Mouse (Mus musculus): Measurements from ENCODE around the gene Arl10.

Gene Arl10

DNA sequence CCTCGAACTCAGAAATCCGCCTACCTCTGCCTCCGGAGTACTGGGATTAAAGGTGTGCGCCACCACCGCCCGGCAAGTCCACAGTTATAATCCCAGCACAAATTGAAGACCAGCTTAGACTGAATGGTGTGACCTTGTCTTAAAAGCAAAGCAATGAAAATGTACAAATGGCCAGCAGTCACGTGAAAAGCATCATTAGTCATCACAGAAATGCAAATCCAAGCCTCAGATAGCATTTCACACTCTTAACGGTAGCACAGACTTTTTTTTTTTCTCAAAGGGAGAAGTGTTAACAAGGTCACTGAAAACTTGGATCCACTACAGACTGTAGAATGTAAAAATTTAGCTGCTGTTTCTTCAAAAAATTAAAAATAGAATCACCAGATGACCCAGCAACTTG is 41.5 kb downstream of the Arl10 start:
- no peak for DNase-seq (ENCODE audit: low read depth, low spot score)

DNA sequence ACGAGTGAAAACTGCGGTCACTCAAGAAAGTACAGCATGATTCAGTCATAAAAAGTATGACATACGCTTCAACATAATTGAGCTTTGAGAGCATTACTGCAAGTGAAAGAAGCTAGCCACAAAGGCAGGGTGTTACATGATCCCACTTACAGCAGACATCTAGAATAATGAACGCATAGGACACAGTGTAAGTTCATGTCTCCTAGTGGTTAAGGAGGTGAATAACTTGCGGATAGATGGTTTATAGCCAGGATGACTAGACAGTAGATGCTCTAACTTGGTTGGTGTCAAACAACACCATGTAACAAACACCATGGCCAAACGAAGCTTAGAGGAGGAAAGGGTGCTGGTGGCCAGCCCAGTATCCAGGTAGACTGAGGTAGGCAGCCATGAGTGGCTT is 42.2 kb downstream of the Arl10 start:
- peak; percentile 61 for DNase-seq (ENCODE audit: low read depth, low spot score)

DNA sequence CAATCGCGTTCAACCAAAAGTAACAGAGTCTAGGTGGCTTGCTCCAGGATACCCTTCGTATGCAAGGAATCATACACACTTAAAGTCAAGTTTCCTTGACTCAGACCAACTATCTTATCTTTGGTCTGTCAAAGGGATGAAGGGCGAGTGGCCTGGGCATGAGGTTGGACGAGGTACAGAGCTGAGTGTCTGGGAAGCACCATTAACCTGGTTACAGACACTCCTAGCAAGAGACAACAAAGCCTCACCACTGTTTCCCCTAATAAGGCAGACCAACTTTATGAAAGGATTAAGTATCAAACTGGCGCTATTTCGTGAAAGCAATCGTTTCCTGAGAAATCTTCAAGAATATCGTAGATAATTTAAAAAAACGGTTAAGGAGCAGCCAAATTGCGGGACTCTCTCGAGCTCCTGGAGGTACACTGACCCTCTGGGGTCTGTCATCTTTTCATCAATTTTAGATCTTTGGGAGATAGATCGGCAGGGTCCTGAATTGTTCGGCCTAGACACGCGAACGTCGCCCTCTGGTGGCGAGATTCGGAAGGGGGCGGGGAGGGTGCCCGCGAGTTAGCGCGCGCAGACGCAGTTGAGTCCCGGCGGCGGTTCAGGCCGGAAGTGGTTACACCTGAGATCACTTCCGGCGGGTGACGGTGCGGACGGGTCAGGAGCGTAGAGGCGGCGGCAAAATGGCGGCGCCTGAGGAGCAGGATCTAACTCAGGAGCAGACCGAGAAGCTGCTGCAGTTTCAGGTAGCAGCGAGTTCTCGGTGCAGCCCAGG is 46.5 kb downstream of the Arl10 start, which contains the start of gene Faf2:
TSS of gene Faf2 (plus strand) at position 630 of the 778 bp plus-strand sequence.
- DNase-seq (ENCODE audit: low read depth, low spot score) = peak; percentile 96

DNA sequence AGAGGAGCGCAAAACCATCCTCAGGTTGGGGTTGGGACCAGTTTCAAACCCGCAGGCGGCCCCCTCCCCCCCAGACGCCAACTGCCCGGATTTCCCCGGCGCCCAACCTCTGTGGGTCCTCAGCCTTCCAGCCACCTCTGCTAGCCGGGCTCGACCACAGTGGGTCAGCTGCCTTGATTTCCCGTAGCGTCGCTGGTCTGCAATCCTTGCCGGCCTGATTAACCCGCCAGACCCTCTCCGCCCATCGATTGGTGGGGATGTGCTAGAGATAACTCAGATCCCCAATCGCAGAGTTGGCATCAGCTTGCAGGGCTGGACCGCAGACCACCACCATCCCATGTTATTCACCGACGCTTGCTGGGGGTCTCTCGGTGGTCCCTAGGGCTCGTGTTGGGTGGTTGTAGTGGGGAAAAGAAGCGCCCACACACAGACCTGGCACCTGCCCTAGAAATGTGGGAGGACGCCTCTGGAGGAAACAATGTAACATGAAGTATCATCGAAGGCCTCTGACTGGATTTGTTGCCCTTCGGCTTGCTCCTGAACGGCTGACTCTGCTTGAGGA is 47.2 kb downstream of the Arl10 start:
- DNase-seq (ENCODE audit: low read depth, low spot score) = peak; percentile 67

DNA sequence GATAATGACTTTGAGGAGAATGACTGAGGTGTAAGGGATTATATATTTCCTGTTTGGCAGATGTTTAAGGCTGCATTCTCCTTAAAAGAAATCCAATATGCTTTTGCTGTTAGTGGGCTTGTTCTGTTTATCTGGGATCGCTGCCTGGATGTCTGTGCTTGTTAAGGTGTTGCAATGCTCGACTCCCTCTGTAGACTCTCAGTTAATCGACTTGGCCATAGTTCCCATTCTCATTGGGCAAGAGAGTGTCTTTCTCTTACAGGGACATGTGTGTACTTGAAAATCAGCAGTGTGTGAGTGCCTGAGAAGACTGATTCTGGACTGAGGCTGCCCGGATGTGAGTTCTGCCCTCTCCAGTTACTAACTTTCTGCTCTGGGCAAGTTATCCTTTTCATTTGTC is 54.3 kb downstream of the Arl10 start:
- no peak for DNase-seq (ENCODE audit: low read depth, low spot score)
